Mouse (Mus musculus) adipocyte (in vitro differentiated cells): ENCODE measurements around the gene Fstl4.
"Not testable (repeated sequence)": the region's sequence is repeated elsewhere in the genome, so short reads cannot be mapped to it uniquely, and the experiment has no call there.

Source experiments
- DNase-seq: peaks from one replicate; pipeline ENCODE4 v3.0.0-alpha.2; 2016; ENCODE audit warnings: low spot score

Gene Fstl4

DNA sequence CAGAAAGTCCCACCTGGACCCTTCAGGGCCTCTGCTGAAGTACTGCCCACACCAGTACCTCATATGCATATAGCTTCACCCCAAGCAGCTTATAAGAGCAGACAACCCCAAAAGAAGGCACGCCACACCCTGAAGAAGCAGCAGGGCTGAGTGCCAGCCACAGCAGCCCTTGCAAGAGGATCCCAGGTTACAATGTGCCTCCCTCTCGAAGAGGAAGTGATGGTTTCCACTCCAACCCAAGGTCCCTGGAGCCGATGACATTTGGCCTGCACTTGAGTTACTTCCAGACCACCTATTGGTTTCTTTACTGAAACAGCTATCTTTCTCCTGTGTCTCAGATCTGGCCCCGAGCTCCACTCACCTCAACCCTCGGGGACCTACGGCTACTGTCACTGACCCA lies 373.8 kb downstream of the Fstl4 start:
- DNase-seq, result no peak

DNA sequence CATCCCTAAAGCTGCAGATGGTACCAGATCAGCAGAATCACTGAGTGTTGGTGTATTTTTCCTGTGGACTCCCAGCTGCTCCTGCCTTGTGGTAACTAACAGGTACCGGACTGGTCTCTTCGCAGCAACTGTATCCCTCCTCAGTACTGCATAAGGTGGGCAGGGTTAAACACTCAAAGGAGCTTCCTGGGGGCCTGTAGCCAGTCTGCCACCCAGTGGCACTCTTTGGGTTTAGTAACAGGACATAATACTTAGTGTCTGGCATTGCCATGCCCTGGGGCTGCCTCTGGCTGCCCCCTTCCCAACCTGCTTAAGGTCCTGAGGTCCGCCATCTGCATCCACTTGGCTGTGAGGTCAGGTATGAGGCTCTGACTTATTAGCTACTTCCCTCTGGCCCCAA lies 375.2 kb downstream of the Fstl4 start:
- DNase-seq, result no peak

DNA sequence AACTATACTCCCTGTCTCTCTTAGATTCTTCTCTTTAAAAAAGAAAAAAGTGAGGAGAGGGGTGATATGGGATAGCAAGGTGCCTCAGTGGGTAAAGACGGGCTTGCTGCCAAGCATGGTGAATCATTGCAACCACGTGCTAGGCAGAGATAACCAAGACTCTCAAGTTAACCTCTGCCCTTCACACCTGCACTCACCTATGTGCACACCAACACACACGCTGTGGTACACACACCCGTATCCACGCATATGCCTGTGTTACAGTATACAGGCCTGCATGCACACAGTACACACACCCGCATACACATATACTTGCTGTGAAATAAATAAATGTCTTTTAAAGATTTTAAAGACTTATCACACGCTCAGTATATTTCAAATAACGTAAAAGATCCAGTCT lies 375.8 kb downstream of the Fstl4 start:
- no peak for DNase-seq

DNA sequence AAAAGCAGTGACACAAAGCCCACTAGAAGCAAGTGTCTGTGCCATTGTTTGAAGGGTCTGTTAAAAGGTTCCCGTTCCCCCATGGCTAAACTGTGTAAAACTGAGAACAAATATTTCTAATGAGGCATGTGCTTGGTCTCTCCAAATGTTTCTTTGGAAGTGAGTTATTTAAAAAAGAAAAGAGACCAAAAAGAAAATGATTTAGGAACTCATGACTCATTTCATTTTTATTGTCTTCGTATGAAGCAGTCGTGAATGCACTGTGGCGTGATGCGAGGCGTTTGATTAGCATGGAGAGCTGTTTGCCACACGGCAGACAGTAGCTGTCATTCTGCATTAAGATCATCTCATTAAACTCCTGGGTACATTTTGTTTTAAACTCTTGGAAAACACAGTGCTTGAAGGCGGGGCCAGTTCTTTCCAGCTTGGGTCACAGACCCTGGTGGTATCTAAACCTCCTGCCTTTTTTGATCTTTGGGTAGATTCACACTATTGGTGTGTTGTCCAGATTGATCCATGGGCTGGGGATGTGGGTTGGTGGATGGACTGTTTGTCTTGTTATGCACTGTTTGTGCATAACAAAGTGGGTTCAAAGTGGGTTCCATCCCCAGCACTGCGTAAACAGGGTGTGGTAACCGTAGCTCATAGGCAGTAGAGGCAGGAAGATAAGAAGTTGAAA lies 376.4 kb downstream of the Fstl4 start:
- no peak for DNase-seq

DNA sequence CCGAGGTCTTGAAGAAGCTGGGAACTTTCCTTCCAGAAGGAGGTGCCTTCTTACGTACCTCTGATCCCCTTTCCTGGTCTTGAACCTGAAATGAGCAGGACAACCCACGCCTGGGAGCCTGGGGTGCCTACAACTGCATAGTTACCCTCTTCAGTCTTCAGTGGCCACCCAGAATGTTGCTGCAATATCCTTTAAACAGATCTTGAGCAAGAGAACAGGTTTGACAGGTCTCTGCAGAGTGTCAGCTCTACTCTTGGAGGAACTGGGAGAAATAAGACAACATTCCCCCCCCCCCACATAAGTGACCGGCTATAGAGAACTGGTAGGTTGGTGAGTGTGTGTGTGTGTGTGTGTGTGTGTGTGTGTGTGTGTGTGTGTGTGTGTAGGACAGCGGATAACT lies 379.1 kb downstream of the Fstl4 start:
- DNase-seq, result no peak

DNA sequence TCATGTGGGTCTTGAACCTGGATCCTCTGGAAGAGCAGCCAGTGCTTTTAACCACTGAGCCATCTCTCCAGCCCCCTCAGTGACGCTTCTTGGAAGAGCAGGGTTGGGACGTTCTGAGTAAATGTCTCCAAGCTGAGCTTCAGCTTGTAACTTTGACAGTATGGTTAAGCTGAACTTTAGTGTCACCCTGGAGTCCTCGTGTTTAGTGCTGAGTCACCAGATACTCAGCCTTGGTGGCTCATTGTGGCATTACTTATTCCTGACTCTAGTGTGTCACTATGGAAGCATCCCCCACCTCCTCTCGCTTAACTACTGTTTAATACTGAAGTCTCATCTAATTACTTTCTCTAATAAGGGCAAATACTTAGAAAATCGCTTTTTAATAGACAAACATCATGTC lies 380.1 kb downstream of the Fstl4 start:
- DNase-seq, result no peak

DNA sequence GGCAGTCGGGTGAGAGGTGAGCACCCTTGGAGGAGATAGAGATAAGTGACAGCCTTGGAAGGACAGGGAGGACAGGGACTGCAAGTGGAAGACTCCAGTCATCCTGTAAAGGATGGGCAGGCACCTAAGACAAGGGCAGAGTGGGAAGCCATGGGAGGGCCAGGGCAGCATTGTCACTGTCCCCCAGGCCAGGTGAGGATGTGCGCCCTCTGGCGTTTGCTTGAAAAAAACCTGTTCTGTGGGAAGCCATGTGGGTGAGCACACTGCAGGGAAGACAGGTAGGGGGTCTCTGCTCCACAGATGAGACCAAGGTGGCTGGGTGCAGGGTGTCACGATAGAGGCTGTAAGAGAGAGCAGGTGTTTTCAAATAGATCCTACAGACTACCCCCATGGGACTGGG lies 381.9 kb downstream of the Fstl4 start:
- peak; percentile 10 for DNase-seq

DNA sequence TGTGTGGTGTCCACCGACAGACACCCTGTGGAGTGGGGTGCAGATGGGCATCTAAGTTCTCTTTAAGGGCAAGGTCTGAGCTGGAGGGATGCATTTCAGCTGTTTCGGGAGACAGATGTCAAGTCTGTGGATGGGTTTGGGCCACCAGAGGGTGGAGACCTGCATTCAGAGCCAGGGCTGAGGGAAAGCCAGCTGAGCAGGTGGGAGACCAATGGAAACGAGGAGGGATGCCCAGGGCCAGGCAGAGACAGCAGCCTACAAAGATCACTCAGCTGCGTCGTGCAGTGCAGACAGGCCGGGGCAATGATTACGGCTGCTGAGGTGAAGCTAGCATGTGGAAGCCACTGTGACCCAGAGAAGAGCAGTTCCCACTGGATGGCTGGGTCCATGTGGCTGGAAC lies 392.0 kb downstream of the Fstl4 start:
- DNase-seq, result no peak

DNA sequence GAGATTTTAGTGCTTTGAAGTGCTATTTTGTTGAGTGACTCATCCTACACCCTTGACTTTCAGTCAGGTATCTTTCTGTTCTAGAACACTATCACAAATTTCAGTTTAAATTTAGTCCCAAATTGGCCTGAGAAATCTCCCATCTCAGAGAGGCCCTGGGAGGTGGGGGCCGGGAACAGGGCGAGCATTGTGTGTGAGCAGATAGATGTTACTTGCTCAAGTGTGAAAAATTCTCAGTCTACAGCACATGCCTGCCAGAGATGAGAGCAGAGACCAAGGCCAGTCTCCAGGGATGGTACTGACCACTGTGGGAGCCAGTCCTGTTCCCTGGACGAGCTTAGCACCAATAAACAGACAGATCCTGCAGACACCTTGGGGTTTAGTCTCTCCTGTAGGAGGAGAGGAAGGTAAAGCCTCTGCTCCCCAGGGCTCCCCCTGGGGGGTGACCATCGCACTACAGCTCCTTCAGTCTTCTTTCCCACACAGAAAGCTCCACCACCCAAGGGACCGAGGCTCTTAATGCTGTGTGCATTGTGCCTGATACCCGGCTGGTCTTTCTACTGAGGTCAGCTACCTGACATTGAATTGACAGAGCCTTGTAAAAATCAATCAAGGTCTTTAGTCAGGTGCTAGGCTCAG lies 393.3 kb downstream of the Fstl4 start:
- no peak for DNase-seq

DNA sequence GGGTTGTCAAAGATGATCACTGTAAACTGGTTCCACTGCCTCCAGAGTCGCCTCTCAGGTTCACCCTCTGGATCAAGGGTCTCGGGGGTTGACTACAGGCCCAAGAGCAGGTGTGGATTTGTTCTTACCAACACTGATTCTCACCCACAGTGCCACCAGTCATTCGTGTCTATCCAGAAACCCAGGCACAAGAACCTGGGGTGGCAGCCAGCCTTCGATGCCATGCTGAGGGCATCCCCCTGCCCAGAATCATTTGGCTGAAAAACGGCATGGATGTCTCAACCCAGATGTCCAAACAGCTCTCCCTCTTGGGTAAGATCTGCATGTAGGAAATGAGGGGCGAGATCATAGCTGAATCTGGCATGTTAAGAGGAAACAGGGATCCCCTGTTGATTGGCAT lies 398.0 kb downstream of the Fstl4 start:
- no peak for DNase-seq

DNA sequence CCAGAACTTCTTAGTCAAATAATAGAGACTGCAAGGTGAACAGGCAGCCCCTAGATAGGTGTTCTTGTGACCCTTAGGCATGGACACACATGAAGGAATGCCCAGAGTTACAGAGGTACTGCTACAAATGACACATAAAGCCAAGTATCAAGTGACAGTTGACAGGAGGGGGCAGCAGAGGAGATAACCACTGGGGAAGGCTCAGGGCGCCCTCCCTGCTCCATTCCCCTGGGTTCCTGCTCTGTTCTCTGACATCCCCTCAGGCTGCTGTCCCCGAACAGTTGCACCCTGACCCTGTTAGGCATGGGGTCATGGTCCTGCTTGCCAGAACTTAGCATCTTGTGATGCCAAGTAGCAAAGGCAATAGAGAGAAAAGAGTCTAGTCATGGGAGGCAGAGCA lies 402.0 kb downstream of the Fstl4 start:
- no peak for DNase-seq

DNA sequence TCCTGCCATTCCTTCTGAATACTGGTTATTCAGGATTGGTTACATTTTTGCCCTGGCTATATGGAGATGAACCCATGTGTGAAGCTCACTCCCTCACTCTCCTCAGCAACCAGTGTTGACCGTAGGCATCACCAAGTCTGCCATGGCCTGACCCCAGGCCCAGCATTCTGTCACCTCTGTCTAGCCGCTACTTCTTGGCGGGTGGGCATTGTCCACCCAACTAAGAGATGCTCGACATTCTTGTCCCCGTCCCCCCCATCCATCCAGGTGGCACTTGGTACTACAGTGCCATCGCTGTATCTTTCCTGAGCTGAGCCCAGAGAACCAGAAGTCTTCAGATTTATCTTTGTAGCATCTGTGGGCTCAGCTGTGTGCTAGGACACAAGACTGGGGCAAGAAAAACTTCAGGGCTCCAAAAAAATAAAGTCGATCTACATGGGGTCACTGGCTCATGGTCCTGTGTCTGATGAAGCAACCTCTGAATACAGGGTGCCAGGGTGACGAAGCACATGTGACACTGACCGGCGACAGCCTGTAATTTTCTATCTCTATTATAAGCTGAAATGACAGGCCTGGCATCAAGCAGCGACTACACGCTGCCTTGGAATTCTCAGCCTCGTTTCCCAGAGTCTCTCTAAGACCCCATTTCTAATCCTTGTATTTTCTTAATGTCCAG lies 417.9 kb downstream of the Fstl4 start:
- DNase-seq, result no peak

DNA sequence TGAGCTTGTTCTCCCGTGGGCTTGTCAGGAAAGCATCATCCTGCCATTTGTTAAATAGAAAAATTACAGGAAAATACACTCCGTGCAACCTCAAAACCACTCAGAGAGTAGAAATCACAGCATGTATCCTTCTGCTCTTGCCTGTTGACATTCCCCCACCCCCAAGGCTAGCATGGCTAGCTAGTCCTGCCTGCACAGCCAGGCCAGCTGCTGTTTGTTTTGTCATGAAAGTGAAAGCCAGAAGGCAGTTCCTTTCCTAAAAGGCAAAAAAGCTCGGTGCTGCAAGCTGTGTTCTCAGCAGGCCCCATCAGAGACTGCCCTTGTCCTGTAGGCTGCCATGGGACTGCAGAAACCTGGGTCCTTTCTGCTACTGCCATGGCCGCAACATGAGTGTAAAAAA lies 418.4 kb downstream of the Fstl4 start:
- DNase-seq, result no peak

DNA sequence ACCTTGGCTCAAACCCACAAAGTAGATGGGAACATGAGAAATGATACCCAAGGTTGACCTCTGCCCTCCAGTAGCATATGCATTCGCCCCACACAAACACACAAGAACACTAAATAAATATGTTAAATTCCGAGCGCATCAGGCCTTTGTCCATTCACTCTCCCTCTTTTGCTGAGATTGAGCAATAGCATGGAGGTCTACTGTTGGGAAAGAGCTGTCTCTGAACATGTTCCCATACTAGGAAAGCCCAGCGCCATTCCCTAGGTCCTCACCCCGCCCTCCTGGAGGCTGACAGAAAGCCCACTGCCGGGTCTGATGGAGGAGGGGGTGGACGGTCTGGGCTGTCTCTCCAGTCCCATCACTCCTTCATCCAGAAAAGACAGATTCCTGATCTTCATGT lies 419.6 kb downstream of the Fstl4 start:
- DNase-seq, result no peak

DNA sequence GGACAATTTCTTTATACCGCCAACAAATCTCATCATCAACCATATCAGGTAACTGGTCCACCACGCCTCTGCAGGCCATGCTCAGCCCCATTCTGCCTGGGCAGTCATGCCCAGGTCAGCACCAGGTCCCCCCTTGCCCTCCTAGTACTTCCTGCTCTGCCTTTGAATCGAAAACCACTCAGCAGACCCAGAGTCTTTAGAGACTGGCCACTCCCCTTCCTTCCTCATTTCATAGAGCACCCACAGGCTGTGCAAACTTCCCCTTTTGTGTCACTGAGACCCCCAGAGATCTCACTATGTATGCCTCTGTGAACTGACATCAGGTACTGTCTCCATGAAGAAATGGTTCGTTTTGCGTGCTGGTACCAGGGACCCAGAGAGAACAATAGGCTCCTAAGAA lies 420.3 kb downstream of the Fstl4 start:
- no peak for DNase-seq

DNA sequence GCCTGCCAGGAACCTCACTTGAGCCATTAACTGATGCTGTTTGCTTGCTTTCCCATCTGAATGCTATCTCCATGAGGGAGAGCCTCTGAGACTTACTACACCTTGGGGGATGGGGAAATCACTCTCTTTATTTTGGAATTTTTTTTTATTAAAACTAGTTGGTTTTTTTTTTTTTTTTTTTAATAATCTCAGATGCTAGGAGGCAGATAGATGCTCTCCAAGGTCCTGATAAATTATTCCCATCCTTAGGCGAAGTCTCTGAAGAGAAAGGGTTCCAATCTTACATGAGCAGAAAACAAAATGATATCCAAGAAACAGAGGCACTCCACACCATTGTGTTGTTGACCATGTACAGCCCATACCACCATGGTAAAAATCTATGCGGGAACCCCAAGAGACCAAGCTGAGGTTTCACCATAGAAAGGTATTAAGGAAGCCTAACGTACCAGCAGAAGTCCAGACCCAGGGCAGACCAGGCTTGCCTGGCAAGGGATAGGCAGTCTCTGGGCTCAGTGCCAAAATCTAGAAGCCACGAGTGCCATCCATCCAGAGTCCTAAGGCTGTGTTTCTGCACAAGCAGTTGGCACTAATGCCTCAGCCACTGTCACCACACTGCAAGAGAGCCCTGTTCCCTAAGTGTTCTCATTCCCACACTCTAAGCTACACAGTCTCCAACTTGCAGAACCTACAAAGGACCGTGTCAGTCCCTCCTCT lies 423.1 kb downstream of the Fstl4 start:
- DNase-seq, result no peak

DNA sequence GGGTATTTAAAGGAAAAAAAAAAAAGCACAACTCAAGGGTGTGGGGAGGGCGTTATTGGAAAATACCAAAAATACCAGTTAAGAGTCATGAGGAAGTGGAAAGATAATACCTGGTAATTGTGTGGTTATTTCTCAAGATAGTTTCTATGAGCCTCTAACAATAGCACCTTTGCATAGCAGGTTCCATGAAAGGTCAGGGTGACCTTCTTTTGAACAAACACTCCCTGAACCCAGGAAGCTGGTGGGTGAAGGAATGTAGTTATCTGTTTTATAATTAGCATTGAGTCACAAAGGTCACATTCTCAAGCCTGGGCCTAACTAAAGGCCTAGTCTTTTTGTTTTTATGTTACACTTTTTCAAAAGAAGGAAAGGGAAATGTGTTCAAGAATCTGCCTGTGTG lies 432.1 kb downstream of the Fstl4 start:
- not testable (repeated sequence) for DNase-seq

DNA sequence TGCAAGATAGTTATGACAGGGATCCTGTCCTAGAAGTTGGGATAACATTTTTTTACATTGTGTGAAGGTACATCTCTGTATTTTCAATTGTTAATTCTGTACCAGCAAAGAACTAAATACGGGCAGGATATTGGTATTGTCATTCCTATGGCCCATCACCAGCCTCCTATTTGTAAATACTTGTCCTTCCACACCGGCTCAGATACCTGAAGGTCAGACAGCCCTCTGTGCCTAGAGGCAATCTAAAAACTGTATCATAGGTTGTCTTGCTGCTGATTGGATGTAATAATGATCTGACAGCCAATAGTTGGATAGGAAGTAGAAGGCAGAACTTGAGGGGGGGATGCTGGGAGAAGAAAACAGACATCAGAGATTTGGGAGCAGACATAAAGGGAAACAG lies 432.7 kb downstream of the Fstl4 start:
- no peak for DNase-seq

DNA sequence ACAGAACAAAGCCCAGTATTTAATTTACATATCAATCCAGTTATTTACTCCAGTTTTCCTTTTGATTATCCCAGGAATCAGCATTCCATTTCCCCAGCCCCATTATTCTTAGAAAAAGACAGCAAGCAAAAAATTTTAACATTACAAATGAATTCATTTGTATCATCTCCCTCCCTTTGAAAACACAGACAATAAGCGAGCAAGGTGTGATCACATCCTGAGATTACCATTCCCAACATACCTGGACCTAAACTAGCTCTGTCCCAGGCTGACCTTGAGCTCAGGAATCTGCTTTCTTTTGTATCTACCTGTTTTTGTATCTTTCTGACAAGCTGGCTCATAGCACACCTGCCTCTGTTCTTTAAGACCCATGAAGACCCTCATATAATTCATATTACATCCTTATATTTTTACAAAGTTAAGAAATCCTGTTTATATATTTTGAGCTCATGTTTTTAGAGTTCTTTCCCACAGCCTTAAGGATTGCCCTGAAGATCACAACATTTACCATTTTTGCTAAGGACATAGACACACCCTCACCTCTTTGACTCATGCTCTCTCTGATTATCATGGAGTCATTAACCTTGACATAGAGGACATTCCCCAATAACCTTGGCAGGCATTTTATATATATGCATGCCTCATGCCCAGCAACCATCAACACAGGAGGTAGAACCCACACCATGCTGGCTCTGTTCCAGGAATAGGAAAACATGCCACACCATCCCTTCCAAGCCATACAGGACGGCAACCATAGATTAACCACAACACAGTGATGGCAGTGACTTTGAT lies 438.2 kb downstream of the Fstl4 start:
- no peak for DNase-seq

DNA sequence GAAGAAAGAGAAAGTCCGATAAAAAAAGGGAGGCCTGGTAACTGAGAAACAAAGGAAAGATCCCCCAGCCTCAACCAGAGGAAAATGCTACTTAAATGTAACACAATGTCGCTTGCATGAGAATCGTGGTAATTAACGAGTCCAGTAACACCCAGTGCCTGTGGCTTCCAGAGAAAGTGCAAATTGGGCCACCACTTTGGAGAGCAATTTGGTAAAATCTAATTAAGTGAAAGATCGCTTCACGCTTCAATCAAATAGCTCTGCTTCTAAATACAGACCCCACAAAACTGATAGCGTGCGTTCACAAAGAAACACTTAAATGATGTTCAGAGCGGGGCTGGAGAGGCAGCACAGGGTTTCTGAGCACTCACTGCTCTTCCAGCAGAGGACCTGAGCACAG lies 446.4 kb downstream of the Fstl4 start:
- no peak for DNase-seq

DNA sequence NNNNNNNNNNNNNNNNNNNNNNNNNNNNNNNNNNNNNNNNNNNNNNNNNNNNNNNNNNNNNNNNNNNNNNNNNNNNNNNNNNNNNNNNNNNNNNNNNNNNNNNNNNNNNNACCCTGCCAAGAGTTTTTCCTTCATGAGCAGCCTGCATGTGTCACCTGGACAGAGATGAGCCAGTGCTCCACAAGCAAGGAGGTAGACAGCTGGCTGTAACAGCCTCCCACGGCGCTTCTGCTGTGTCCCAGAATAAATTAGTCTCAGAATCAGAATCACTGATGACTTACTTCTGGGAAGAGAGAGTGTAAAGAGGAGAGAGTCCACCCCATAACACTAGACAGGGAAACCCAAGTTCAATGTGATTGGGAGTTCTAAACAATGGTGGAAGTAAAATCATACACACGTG lies 464.6 kb downstream of the Fstl4 start:
- no peak for DNase-seq

DNA sequence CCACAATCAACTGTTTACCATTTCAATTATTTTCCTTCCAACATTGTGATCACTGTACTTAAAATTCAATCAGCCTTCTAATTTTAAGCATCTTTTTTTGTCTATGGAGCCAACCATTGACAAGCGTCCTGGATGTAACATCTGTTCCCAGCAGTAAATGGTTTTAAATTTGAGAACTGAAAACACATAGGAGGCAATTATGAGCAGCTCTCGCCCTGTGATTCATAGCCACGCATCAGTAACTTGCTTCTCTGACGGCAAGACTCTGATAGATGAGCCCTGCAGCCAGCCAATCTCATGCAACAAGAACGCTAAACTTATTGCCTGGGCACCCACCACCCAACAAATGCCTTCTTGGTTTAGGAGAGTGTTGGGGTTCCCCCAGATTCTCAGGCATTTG lies 467.4 kb downstream of the Fstl4 start:
- DNase-seq, result no peak
